Mouse (Mus musculus) heart, embryonic 12.5 days (tissue): Measurements from ENCODE around the gene Alox15. TPM values are rescaled to one million over a fixed set of nuclear protein-coding genes. Genes with fewer than 3 reads are reported as not detected.
"Not testable (repeated sequence)": the region's sequence is repeated elsewhere in the genome, so short reads cannot be mapped to it uniquely, and the experiment has no call there.

Source experiments
- ATAC-seq: fragments of 200-750 bp; cut with Nextera tagmentation; 2 replicates; pipeline ENCODE4 v1.8.0; 2017; ENCODE audit warnings: moderate TSS enrichment, moderate library complexity; ENCODE audit not compliant: insufficient number of reproducible peaks, low FRiP score
- H3K27ac ChIP-seq: fragments of 300-500 bp; sonication (generic); 2 replicates; pipeline ENCODE4 v1.5.1; 2016; ENCODE audit warnings: mild to moderate bottlenecking, moderate library complexity; ENCODE audit not compliant: poor library complexity, severe bottlenecking
- H3K27me3 ChIP-seq: fragments of 300-500 bp; sonication (generic); replicated peaks from 2 replicates; pipeline ENCODE4 v1.6.1; 2016; ENCODE audit warnings: mild to moderate bottlenecking, moderate library complexity
- H3K36me3 ChIP-seq: fragments of 300-500 bp; sonication (generic); 2 replicates; pipeline ENCODE4 v1.6.1; 2016; ENCODE audit warnings: mild to moderate bottlenecking, moderate library complexity
- H3K4me1 ChIP-seq: fragments of 300-500 bp; sonication (generic); replicated peaks from 2 replicates; pipeline ENCODE4 v1.6.1; 2016; ENCODE audit warnings: mild to moderate bottlenecking
- H3K4me2 ChIP-seq: fragments of 300-500 bp; sonication (generic); 2 replicates; pipeline ENCODE4 v1.6.1; 2016; ENCODE audit warnings: mild to moderate bottlenecking, moderate library complexity
- H3K4me3 ChIP-seq: fragments of 300-500 bp; sonication (generic); 2 replicates; pipeline ENCODE4 v1.5.1; 2016; ENCODE audit warnings: mild to moderate bottlenecking
- H3K9ac ChIP-seq: fragments of 300-500 bp; sonication (generic); 2 replicates; pipeline ENCODE4 v1.6.1; 2016; ENCODE audit warnings: mild to moderate bottlenecking, moderate library complexity
- H3K9me3 ChIP-seq: fragments of 300-500 bp; sonication (generic); replicated peaks from 2 replicates; pipeline ENCODE4 v1.6.1; 2016; ENCODE audit warnings: mild to moderate bottlenecking, moderate library complexity
- WGBS: fragments of 180-500 bp; shearing (Covaris S2); methylation state at CpG from one replicate; pipeline ENCODE4 v1.1.7; 2016; 5-methylcytosine and 5-hydroxymethylcytosine counted together
- polyA plus RNA-seq: library from polyadenylated mRNA; unstranded; fragments of >200 nt; fragmentation: Nextera tagmentation; extraction: Ambion mirVana; gene quantifications from 2 replicates; pipeline ENCODE4 v1.2.1, GENCODE M21; 2016

Alox15 gene
- polyA plus RNA-seq, 1 experiment from 2014 or later, result 0.06 TPM

DNA sequence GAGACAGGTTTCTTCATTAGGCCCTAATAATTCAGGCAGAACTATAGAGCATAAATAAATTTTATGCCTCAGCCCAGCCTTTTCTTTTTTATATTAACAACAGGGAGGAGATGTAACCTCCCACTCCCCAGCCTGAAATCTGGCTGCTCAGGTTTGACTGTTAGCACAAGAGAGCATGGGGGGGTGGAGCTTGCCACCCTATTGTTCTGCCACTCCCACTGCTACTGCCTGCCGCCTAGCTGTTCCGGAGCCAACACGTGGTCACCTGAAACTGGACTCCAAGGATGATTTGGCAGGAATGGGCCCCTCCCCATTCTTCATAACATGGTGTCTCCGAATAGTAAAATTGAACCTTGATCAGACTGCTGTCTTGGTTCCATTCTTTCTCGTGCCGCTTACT, 15.9 kb upstream of the Alox15 start:
- H3K9ac ChIP-seq, H3K27me3 ChIP-seq, H3K4me2 ChIP-seq, H3K4me3 ChIP-seq, H3K27ac ChIP-seq, H3K4me1 ChIP-seq, ATAC-seq, H3K36me3 ChIP-seq: not testable (repeated sequence)
- H3K9me3 ChIP-seq, result peaks cover 11% of the 10 kb centered on the region
- 81% methylated on average over 6 of the region's 6 CpGs for WGBS

DNA sequence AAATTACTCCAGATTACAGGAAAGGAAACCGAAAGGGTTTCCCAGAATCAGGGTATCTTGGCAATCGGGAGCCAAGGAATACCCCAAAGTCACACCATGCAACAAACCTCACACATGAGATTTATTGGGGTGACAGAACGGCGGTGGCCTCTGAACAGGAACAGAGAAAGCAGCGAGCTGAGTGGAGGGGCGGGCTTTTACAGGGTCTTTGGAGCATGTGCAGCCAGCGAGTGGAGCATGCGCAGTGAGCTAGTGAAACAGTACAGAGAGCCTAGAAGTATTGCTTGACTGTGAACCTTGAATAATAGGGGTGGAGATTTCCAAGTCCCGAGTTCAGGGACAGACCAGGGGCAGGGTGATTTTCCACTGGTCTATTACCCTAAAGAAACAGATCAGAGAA, 3.2 kb downstream of the Alox15 start:
- H3K4me2 ChIP-seq, result no peak overlapping the region

DNA sequence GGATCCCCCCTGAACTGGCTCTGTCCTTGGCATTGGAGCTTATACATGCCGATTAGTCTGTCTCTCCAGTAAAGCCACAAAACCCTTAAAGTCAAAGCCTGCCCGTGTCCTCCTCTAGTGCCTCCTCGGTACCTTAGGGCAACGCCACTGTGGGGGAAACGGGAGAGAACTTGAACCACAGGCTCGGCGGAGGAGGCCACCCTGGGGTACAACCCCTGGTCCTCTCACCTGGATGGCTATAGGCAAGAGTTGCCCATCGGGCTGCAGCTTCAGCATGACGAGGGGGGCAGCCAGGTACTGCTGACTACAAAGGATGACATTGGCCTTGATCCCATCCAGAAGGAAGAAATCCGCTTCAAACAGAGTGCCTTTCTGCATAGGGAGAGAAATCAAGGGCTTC, 4.0 kb downstream of the Alox15 start:
- Histone ChIP-seq H3K27ac (no peak overlapping the region), H3K36me3 (no peaks in the 10 kb centered on the region), H3K4me1 (peaks cover 10% of the 10 kb centered on the region), H3K4me2 (no peak overlapping the region), H3K4me3 (no peak overlapping the region), H3K9me3 (no peaks in the 10 kb centered on the region), H3K27me3 (peaks cover 68% of the 10 kb centered on the region), H3K9ac (no peak overlapping the region)
- 78% methylated on average over 10 of the region's 10 CpGs for WGBS
- no peak for ATAC-seq

More for the DNA sequence above, 3.2 kb downstream of the Alox15 start:
- Histone ChIP-seq H3K27ac (no peak overlapping the region), H3K9ac (no peak overlapping the region), H3K36me3 (no peaks in the 10 kb centered on the region), H3K4me3 (no peak overlapping the region), H3K27me3 (peaks cover 76% of the 10 kb centered on the region), H3K9me3 (no peaks in the 10 kb centered on the region), H3K4me1 (peaks cover 10% of the 10 kb centered on the region)
- ATAC-seq, result no peak
- WGBS, result 82% methylated on average over 9 of the region's 9 CpGs

GRCm38 (mm10) chr11:70345546-70345945, 6.3 kb downstream of the Alox15 start:
- H3K9me3 ChIP-seq, result no peaks in the 10 kb centered on the region
- no peaks in the 10 kb centered on the region for H3K36me3 ChIP-seq
- WGBS, result 86% methylated on average over 8 of the region's 8 CpGs

DNA sequence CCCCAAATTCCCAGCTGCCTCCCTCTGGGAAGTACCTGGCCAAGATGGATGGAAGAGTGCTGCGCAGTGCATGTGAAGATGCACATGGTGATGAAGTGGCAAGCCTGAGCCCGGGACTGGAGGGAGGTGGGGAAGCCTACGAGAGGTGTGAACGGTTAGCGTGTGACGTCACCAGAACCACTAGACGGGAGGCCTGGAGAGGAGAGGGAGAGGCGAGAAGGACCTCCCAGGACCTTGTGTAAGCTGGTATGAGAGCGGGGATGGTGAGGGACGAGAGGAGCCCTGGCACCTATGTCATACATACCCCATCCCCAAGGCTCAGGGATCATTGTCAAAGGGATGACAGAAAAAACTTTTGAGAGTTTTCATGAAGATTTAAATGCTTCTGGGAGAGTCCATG, 6.8 kb downstream of the Alox15 start:
- no peak overlapping the region for H3K4me3 ChIP-seq
- no peaks in the 10 kb centered on the region for H3K9me3 ChIP-seq
- no peak overlapping the region for H3K27ac ChIP-seq
- no peaks in the 10 kb centered on the region for H3K36me3 ChIP-seq
- no peaks in the 10 kb centered on the region for H3K4me1 ChIP-seq
- H3K27me3 ChIP-seq, result peaks cover 40% of the 10 kb centered on the region
- H3K9ac ChIP-seq, result no peak overlapping the region
- no peak overlapping the region for H3K4me2 ChIP-seq
- no peak for ATAC-seq
- 65% methylated on average over 10 of the region's 10 CpGs for WGBS

More at GRCm38 (mm10) chr11:70345546-70345945, 6.3 kb downstream of the Alox15 start:
- Histone ChIP-seq H3K4me2 (no peak overlapping the region), H3K4me1 (no peaks in the 10 kb centered on the region), H3K9ac (no peak overlapping the region), H3K27ac (no peak overlapping the region), H3K4me3 (no peak overlapping the region), H3K27me3 (peaks cover 45% of the 10 kb centered on the region)
- ATAC-seq, result no peak

- no peak for ATAC-seq
- WGBS, result 25% methylated on average over 7 of the region's 7 CpGs
- Histone ChIP-seq H3K4me1 (no peaks in the 10 kb centered on the region), H3K4me3 (no peak overlapping the region), H3K9me3 (no peaks in the 10 kb centered on the region), H3K36me3 (no peaks in the 10 kb centered on the region), H3K4me2 (no peak overlapping the region), H3K27ac (no peak overlapping the region), H3K9ac (no peak overlapping the region), H3K27me3 (peaks cover 6% of the 10 kb centered on the region; the same call in 1 of the 2 replicates)
Observed at GRCm38 (mm10) chr11:70339481-70339880, 12.3 kb downstream of the Alox15 start.

- Histone ChIP-seq H3K4me2 (no peak overlapping the region), H3K4me3 (no peak overlapping the region), H3K4me1 (no peaks in the 10 kb centered on the region), H3K9ac (no peak overlapping the region), H3K36me3 (no peaks in the 10 kb centered on the region), H3K9me3 (no peaks in the 10 kb centered on the region), H3K27me3 (peaks cover 10% of the 10 kb centered on the region; the same call in 1 of the 2 replicates), H3K27ac (no peak overlapping the region)
- WGBS, result 27% methylated on average over 4 of the region's 4 CpGs
- ATAC-seq, result no peak
Observed at GRCm38 (mm10) chr11:70334477-70334876, 17.4 kb downstream of the Alox15 start.

- 81% methylated on average over 8 of the region's 8 CpGs for WGBS
Observed at GRCm38 (mm10) chr11:70324726-70325125, 27.1 kb downstream of the Alox15 start.

GRCm38 (mm10) chr11:70322528-70322927, 29.3 kb downstream of the Alox15 start, which contains the start of gene Alox12e:
TSS of gene Alox12e (minus strand) at chr11:70322628.
- Histone ChIP-seq H3K9ac (no peak within 1 kb of the TSS), H3K36me3 (no peaks in the 10 kb centered on the region), H3K4me1 (0 out of 2 replicates have a peak, but pooled peaks cover 5% of the 10 kb centered on the region), H3K4me3 (peak within 1 kb of the TSS; percentile 3; the same call in 1 of the 2 replicates), H3K27me3 (peaks cover 84% of the 10 kb centered on the region), H3K9me3 (no peaks in the 10 kb centered on the region), H3K27ac (no peak within 1 kb of the TSS), H3K4me2 (peak within 1 kb of the TSS; percentile 37)
- WGBS, result 29% methylated on average over 7 of the region's 7 CpGs
- ATAC-seq, result no peak

More at GRCm38 (mm10) chr11:70324726-70325125, 27.1 kb downstream of the Alox15 start:
- Histone ChIP-seq H3K4me1 (0 out of 2 replicates have a peak, but pooled peaks cover 5% of the 10 kb centered on the region), H3K4me2 (no peak overlapping the region), H3K27me3 (peaks cover 74% of the 10 kb centered on the region), H3K9ac (no peak overlapping the region), H3K27ac (no peak overlapping the region), H3K4me3 (no peak overlapping the region), H3K36me3 (no peaks in the 10 kb centered on the region), H3K9me3 (no peaks in the 10 kb centered on the region)
- no peak for ATAC-seq

DNA sequence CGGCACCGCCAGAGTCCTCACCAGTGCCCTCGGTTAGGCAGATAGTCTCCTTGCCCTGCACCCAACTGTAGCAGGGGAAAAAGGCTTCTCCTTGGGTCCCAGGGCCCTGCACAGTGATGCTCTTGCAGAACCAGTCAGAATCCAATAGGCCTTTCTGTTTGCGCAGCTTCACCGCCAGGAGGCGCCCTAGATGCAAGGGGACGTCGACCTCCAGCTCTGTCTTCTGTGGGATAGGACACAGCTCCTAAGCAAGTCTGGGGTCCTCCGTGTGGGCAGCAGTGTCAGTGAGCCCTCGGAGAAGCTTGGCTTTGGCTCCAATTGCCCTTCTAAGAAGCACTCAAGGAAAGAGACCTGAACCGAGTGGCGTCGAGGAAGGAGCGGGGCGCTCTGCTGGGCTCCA, 30.2 kb downstream of the Alox15 start:
- Histone ChIP-seq H3K4me1 (0 out of 2 replicates have a peak, but pooled peaks cover 5% of the 10 kb centered on the region), H3K9ac (no peak overlapping the region), H3K27ac (no peak overlapping the region), H3K4me2 (peak overlapping the region; percentile 37), H3K36me3 (no peaks in the 10 kb centered on the region), H3K4me3 (peak overlapping the region; percentile 3; the same call in 1 of the 2 replicates), H3K27me3 (peaks cover 83% of the 10 kb centered on the region), H3K9me3 (no peaks in the 10 kb centered on the region)
- no peak for ATAC-seq
- WGBS, result 5% methylated on average over 15 of the region's 15 CpGs

- Histone ChIP-seq H3K9ac (no peak overlapping the region), H3K27ac (no peak overlapping the region), H3K4me3 (no peak overlapping the region), H3K9me3 (no peaks in the 10 kb centered on the region), H3K4me1 (0 out of 2 replicates have a peak, but pooled peaks cover 5% of the 10 kb centered on the region), H3K36me3 (no peaks in the 10 kb centered on the region), H3K4me2 (no peak overlapping the region), H3K27me3 (peaks cover 83% of the 10 kb centered on the region)
- ATAC-seq, result no peak
- 70% methylated on average over 12 of the region's 12 CpGs for WGBS
Observed at GRCm38 (mm10) chr11:70319614-70320013, 32.2 kb downstream of the Alox15 start.

- no peak overlapping the region for H3K4me2 ChIP-seq
- 39% methylated on average over 7 of the region's 7 CpGs for WGBS
Observed at GRCm38 (mm10) chr11:70313833-70314232, 38.0 kb downstream of the Alox15 start.

More at GRCm38 (mm10) chr11:70313833-70314232, 38.0 kb downstream of the Alox15 start:
- no peaks in the 10 kb centered on the region for H3K4me1 ChIP-seq
- no peaks in the 10 kb centered on the region for H3K9me3 ChIP-seq
- no peak for ATAC-seq
- no peaks in the 10 kb centered on the region for H3K36me3 ChIP-seq
- peaks cover 38% of the 10 kb centered on the region for H3K27me3 ChIP-seq
- H3K27ac ChIP-seq, result no peak overlapping the region
- no peak overlapping the region for H3K4me3 ChIP-seq
- no peak overlapping the region for H3K9ac ChIP-seq
